Mouse (Mus musculus) midbrain, postnatal 0 days (tissue): ENCODE measurements around the gene Fth1. TPM values are rescaled to one million over a fixed set of nuclear protein-coding genes. Genes with fewer than 3 reads are reported as not detected.

ENCODE experiments used
- ATAC-seq: fragments of 200-750 bp; cut with Nextera tagmentation; 2 replicates; pipeline ENCODE4 v1.8.0; 2017; ENCODE audit warnings: moderate number of reproducible peaks, mild to moderate bottlenecking, moderate TSS enrichment, moderate library complexity; ENCODE audit not compliant: low FRiP score
- DNase-seq: peaks from one replicate; pipeline ENCODE4 v3.0.0-alpha.2; 2015; ENCODE audit warnings: low spot score
- H3K27ac ChIP-seq: fragments of 300-500 bp; sonication (generic); 2 replicates; pipeline ENCODE4 v1.5.1; 2014; ENCODE audit warnings: low read depth, mild to moderate bottlenecking, low read length, mixed read lengths
- H3K27me3 ChIP-seq: fragments of 300-500 bp; sonication (generic); 2 replicates; pipeline ENCODE4 v1.6.1; 2014; ENCODE audit warnings: low read length, control low read depth, mixed read lengths; ENCODE audit not compliant: insufficient read depth
- H3K36me3 ChIP-seq: fragments of 300-500 bp; sonication (generic); 2 replicates; pipeline ENCODE4 v1.6.1; 2014; ENCODE audit warnings: low read length, control low read depth, mixed read lengths; ENCODE audit not compliant: insufficient read depth
- H3K4me1 ChIP-seq: fragments of 300-500 bp; sonication (generic); 2 replicates; pipeline ENCODE4 v1.6.1; 2014; ENCODE audit warnings: mild to moderate bottlenecking, control low read depth, antibody characterized with exemption, low read length, mixed read lengths; ENCODE audit not compliant: insufficient read depth
- H3K4me2 ChIP-seq: fragments of 300-500 bp; sonication (generic); 2 replicates; pipeline ENCODE4 v1.6.1; 2014; ENCODE audit warnings: low read depth, mild to moderate bottlenecking, low read length, mixed read lengths; ENCODE audit not compliant: poor library complexity, severe bottlenecking
- H3K4me3 ChIP-seq: fragments of 300-500 bp; sonication (generic); 2 replicates; pipeline ENCODE4 v1.5.1; 2014; ENCODE audit warnings: low read depth, mild to moderate bottlenecking, low read length, moderate library complexity
- H3K9ac ChIP-seq: fragments of 300-500 bp; sonication (generic); replicated peaks from 2 replicates; pipeline ENCODE4 v1.6.1; 2014; ENCODE audit warnings: mild to moderate bottlenecking, low read length, moderate library complexity, mixed read lengths; ENCODE audit not compliant: poor library complexity, severe bottlenecking
- H3K9me3 ChIP-seq: fragments of 300-500 bp; sonication (generic); 2 replicates; pipeline ENCODE4 v1.6.1; 2016; ENCODE audit warnings: low read length, control low read depth
- CTCF ChIP-seq: IDR thresholded peaks from 2 replicates; pipeline ENCODE4 v1.5.1; 2016; ENCODE audit warnings: antibody characterized with exemption, mild to moderate bottlenecking
- WGBS: fragments of 180-500 bp; shearing (Covaris S2); extraction: QIAGEN DNeasy Blood & Tissue Kit; methylation state at CpG from one replicate; pipeline ENCODE4 v1.1.7; 2014; 5-methylcytosine and 5-hydroxymethylcytosine counted together
- polyA plus RNA-seq: library from polyadenylated mRNA; unstranded; fragments of >200 nt; fragmentation: Nextera tagmentation; extraction: Ambion mirVana; gene quantifications from 2 replicates; pipeline ENCODE4 v1.2.1, GENCODE M21; 2015
- total RNA-seq: library from RNA; depleted of rRNA; stranded (reverse); fragments of >200 nt; gene quantifications from 2 replicates; pipeline ENCODE4 v1.2.3, GENCODE M21; 2014

Fth1 gene
- total and polyA plus RNA-seq, 2 experiments from 2014 or later = 436 to 2,585 TPM

GRCm38 (mm10) chr19:10013913-10014312, 33.5 kb downstream of the Fth1 start:
- no peaks in the 10 kb centered on the region for H3K27me3 ChIP-seq
- whole genome bisulfite sequencing = 69% methylated on average over 5 of the region's 5 CpGs
- H3K27ac ChIP-seq = no peak overlapping the region
- no peaks in the 10 kb centered on the region for H3K9me3 ChIP-seq
- H3K9ac ChIP-seq = no peak overlapping the region
- no peaks in the 10 kb centered on the region for H3K36me3 ChIP-seq
- H3K4me3 ChIP-seq = no peak overlapping the region
- DNase-seq = no peak
- ATAC-seq = no peak
- H3K4me1 ChIP-seq = peaks cover 6% of the 10 kb centered on the region; the same call in 1 of the 2 replicates
- H3K4me2 ChIP-seq = no peak overlapping the region
- no peak for TF ChIP-seq CTCF

DNA sequence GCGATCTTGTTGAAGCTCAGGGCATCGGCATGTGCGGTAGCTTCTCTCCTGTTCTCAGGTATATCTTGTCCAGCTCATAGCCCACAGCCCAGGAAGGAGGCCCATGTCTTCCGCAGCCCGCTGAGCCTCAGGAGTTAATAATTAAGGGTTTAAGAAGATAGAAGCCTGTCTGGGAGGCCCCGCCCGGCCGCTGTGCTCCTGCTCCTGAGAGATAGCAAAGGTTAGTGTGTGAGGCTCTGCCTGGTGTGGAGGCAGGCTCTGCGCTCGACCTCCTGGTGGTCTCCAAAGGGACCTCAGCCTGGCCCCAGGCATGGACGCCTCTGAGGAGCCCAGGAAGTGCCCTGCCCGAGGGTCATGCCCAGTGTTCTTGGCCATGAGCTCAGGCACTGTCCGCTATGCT, 34.4 kb downstream of the Fth1 start:
- no peak overlapping the region for H3K27ac ChIP-seq
- no peak for ATAC-seq
- no peaks in the 10 kb centered on the region for H3K9me3 ChIP-seq
- H3K9ac ChIP-seq = no peak overlapping the region
- DNase-seq = no peak
- H3K4me1 ChIP-seq = peaks cover 12% of the 10 kb centered on the region; the same call in 1 of the 2 replicates
- no peak overlapping the region for H3K4me2 ChIP-seq
- no peak for TF ChIP-seq CTCF
- no peak overlapping the region for H3K4me3 ChIP-seq
- WGBS = 80% methylated on average over 13 of the region's 13 CpGs
- H3K36me3 ChIP-seq = no peaks in the 10 kb centered on the region
- no peaks in the 10 kb centered on the region for H3K27me3 ChIP-seq

- H3K9me3 ChIP-seq = no peaks in the 10 kb centered on the region
- peaks cover 12% of the 10 kb centered on the region; the same call in 1 of the 2 replicates for H3K4me1 ChIP-seq
- no peak overlapping the region for H3K4me2 ChIP-seq
- H3K9ac ChIP-seq = no peak overlapping the region
- H3K27me3 ChIP-seq = no peaks in the 10 kb centered on the region
- no peaks in the 10 kb centered on the region for H3K36me3 ChIP-seq
- H3K4me3 ChIP-seq = no peak overlapping the region
- no peak overlapping the region for H3K27ac ChIP-seq
- WGBS = 89% methylated on average over 4 of the region's 4 CpGs
- DNase-seq (no peak), ATAC-seq (no peak)
- TF ChIP-seq CTCF = no peak
Measured at GRCm38 (mm10) chr19:10015442-10015841, 35.0 kb downstream of the Fth1 start.

- no peak for ATAC-seq
Measured at GRCm38 (mm10) chr19:10016151-10016550, 35.8 kb downstream of the Fth1 start.

DNA sequence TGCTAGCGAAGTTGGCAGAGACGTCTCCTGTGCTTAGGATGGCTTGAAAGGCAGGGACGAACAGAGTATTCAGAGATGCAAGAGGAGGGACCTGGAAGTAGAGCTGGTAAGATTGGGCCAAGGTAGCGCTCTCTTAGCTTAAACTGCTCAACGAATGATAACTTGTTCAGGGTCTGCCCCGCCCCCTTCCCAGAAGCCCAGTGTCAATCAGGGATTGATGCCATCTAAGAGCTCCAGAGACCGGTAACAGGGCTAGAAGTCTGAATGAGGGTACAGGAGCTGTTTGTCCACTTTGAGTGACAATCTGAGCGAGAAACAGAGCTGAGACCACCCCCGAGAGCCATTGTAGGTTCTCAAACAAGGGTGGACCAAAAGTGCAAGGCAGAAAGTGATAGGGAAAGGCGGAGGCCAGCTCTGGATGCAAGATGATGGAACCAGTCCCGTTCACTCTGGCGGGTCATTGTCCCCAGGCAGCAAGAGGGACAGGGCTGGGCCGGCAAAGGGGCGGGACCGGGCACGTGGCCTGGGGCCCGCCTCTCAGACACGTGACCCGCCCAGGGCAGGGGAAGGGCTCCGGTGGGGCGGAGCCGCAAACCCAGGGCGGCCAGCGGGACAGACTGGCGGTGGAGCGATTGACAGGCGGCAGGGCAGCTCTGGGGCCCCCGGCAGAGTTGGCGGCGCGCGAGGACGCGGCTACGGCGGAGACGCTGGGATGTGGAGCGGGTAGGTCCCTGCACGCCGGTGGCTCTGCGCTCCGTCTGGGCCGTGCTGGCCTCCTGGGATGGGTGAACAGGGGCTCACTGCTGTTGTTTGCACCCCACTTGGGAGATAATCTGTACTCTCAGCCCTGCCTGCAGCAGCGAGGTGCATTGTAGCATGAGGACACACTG, 37.5 kb downstream of the Fth1 start:
- H3K9me3 ChIP-seq = no peaks in the 10 kb centered on the region
- ATAC-seq (peak; percentile 93), DNase-seq (peak; percentile 81)
- H3K27ac ChIP-seq = no peak overlapping the region
- H3K36me3 ChIP-seq = no peaks in the 10 kb centered on the region
- H3K4me1 ChIP-seq = peaks cover 12% of the 10 kb centered on the region; the same call in 1 of the 2 replicates
- no peaks in the 10 kb centered on the region for H3K27me3 ChIP-seq
- no peak for TF ChIP-seq CTCF
- WGBS = 4% methylated on average over 44 of the region's 44 CpGs
- peak overlapping the region; percentile 87 for H3K4me2 ChIP-seq
- H3K9ac ChIP-seq = peak overlapping the region; percentile 63
- peak overlapping the region; percentile 70 for H3K4me3 ChIP-seq

More at GRCm38 (mm10) chr19:10016151-10016550, 35.8 kb downstream of the Fth1 start:
- DNase-seq = no peak
- H3K4me1 ChIP-seq = peaks cover 12% of the 10 kb centered on the region; the same call in 1 of the 2 replicates
- WGBS = 90% methylated on average over 4 of the region's 4 CpGs
- H3K9ac ChIP-seq = no peak overlapping the region
- TF ChIP-seq CTCF = no peak
- no peaks in the 10 kb centered on the region for H3K9me3 ChIP-seq
- H3K4me3 ChIP-seq = no peak overlapping the region
- H3K36me3 ChIP-seq = no peaks in the 10 kb centered on the region
- no peak overlapping the region for H3K4me2 ChIP-seq
- no peak overlapping the region for H3K27ac ChIP-seq
- H3K27me3 ChIP-seq = no peaks in the 10 kb centered on the region

DNA sequence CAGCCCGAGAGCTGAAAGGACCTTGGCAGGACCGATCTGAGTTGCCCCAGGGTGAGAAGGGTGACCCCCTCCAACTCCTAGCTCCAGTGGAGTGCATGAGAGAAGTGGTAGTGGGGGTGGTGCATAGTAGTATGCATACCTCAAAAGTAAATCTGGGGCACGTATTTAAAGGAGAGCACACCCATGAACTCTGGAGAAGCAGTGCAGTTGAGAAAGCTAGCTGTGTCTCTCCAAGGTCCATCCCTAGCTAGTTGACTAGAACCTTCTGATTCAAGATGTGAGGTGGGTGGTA, 38.1 kb downstream of the Fth1 start:
- 2% methylated on average over 3 of the region's 3 CpGs for WGBS
- Histone ChIP-seq H3K36me3 (no peaks in the 10 kb centered on the region), H3K4me1 (peaks cover 12% of the 10 kb centered on the region; the same call in 1 of the 2 replicates), H3K9ac (peak overlapping the region; percentile 63), H3K4me3 (peak overlapping the region; percentile 70), H3K27ac (no peak overlapping the region), H3K4me2 (peak overlapping the region; percentile 87), H3K9me3 (no peaks in the 10 kb centered on the region), H3K27me3 (no peaks in the 10 kb centered on the region)
- TF ChIP-seq CTCF = no peak
- ATAC-seq (no peak), DNase-seq (no peak)
